Mouse (Mus musculus) CD4-positive helper T cell, adult 2 months (primary cell): ENCODE measurements around the gene Azgp1.
"Not testable (repeated sequence)": the region's sequence is repeated elsewhere in the genome, so short reads cannot be mapped to it uniquely, and the experiment has no call there.

Experiments used
- DNase-seq: peaks from one replicate; pipeline ENCODE4 v3.0.0-alpha.2; 2012; ENCODE audit warnings: low read depth, missing footprints, low spot score

Azgp1 gene

GRCm38 (mm10) chr5:137981300-137981699, at the start of gene Azgp1:
Gene Azgp1, plus strand, starts transcription at chr5:137981520.
- no peak for DNase-seq

- DNase-seq = not testable (repeated sequence)
Measured at GRCm38 (mm10) chr5:137933934-137934333, 47.4 kb upstream of the Azgp1 start.

GRCm38 (mm10) chr5:137936486-137936885, 44.8 kb upstream of the Azgp1 start:
- DNase-seq = no peak

- DNase-seq = no peak
Measured at GRCm38 (mm10) chr5:137937238-137937637, 44.1 kb upstream of the Azgp1 start.

GRCm38 (mm10) chr5:137940948-137941347, 40.4 kb upstream of the Azgp1 start:
- DNase-seq = no peak

- DNase-seq = no peak
Measured at GRCm38 (mm10) chr5:137943133-137943532, 38.2 kb upstream of the Azgp1 start.

- no peak for DNase-seq
Measured at GRCm38 (mm10) chr5:137947303-137947702, 34.0 kb upstream of the Azgp1 start.

GRCm38 (mm10) chr5:137951218-137951617, 30.1 kb upstream of the Azgp1 start:
- no peak for DNase-seq

GRCm38 (mm10) chr5:137956404-137956803, 24.9 kb upstream of the Azgp1 start:
- no peak for DNase-seq

- no peak for DNase-seq
Measured at GRCm38 (mm10) chr5:137962945-137963344, 18.4 kb upstream of the Azgp1 start, which contains the start of gene Gjc3. Gene Gjc3, minus strand, starts transcription at chr5:137963098.

- DNase-seq = no peak
Measured at GRCm38 (mm10) chr5:137966492-137966891, 14.8 kb upstream of the Azgp1 start.

GRCm38 (mm10) chr5:137973161-137973560, 8.2 kb upstream of the Azgp1 start:
- no peak for DNase-seq

- no peak for DNase-seq
Measured at GRCm38 (mm10) chr5:137973738-137974137, 7.6 kb upstream of the Azgp1 start.

GRCm38 (mm10) chr5:137974724-137975123, 6.6 kb upstream of the Azgp1 start:
- no peak for DNase-seq

- DNase-seq = no peak
Measured at GRCm38 (mm10) chr5:137975434-137975833, 5.9 kb upstream of the Azgp1 start.

GRCm38 (mm10) chr5:137977291-137977690, 4.0 kb upstream of the Azgp1 start:
- DNase-seq = no peak

GRCm38 (mm10) chr5:137979081-137979480, 2.2 kb upstream of the Azgp1 start:
- no peak for DNase-seq

GRCm38 (mm10) chr5:137986351-137986750, 5.0 kb downstream of the Azgp1 start:
- DNase-seq = no peak

- no peak for DNase-seq
Measured at GRCm38 (mm10) chr5:138009437-138009836, 28.1 kb downstream of the Azgp1 start.

- DNase-seq = no peak
Measured at GRCm38 (mm10) chr5:138012382-138012781, 31.1 kb downstream of the Azgp1 start.

- DNase-seq = no peak
Measured at GRCm38 (mm10) chr5:138016530-138016929, 35.2 kb downstream of the Azgp1 start.

GRCm38 (mm10) chr5:138016997-138017396, 35.7 kb downstream of the Azgp1 start:
- no peak for DNase-seq

- DNase-seq = not testable (repeated sequence)
Measured at GRCm38 (mm10) chr5:138019577-138019976, 38.3 kb downstream of the Azgp1 start.

GRCm38 (mm10) chr5:138020961-138021479, 39.7 kb downstream of the Azgp1 start, which contains the start of the genes Smok3a and Smok3b:
Gene Smok3a, plus strand, starts transcription at chr5:138021261.
Gene Smok3b, plus strand, starts transcription at chr5:138021429.
- not testable (repeated sequence) for DNase-seq
